ENCODE assay signal across 7 mouse cellular contexts in the genomic region with DNA sequence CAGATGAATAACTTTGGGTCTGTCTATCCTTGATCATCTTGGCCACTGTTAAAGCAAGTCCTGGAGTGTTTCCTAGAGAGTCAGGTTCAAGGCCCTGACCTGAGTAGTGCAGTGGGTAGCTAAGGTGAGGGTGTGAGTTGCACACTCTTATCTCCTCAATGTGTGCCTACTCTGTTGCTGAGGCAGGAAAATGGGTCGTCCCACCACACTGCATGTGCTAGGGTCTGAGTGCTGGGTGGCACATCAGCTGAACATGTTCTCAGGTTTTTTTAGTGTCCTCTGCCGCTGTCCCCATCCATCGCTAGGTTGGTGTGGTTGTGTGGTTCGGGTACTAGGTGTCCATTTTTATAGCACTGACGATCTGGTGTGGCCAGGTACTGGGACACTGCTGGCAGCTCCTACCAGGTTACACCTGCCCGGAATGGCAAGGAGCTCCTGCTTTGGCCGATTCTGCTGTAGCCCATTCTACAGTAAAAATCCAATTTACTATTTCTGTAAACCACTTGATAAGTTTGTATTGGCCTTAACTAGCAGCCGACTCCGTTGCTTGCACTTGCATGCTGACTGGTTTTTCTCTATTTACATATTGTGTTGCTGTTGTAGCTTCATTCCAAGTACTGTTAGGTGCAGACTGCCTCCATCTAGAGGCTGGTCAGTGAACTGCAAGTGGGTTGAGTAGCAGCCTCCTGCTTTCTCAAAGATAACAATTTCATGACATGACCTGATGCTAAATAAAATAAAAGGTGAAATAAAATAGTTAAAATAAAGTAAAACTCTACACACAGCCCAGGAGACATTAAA.
DNase-seq lines count a peak whose midpoint lies in the region; ATAC-seq and TF ChIP-seq lines count a peak whose summit lies in the region.

No protein-coding gene starts in this region.

- no peaks in the 10 kb centered on the region for H3K9me3 ChIP-seq in forebrain, embryonic 10.5 days
- no peaks in the 10 kb centered on the region for H3K9me3 ChIP-seq in hindbrain, embryonic 15.5 days
- no peaks in the 10 kb centered on the region for H3K9me3 ChIP-seq in stomach, postnatal 0 days (ENCODE audit: control insufficient read depth, low read length)

- peaks cover 7% of the 10 kb centered on the region for H3K4me1 ChIP-seq in forebrain, embryonic 10.5 days
- no peaks in the 10 kb centered on the region for H3K4me1 ChIP-seq in hindbrain, embryonic 15.5 days (replicated peaks)
- H3K4me1 ChIP-seq in stomach, postnatal 0 days (replicated peaks; ENCODE audit: control insufficient read depth, insufficient read depth), result no peaks in the 10 kb centered on the region

- ATAC-seq in hindbrain, embryonic 15.5 days (ENCODE audit: low FRiP score, low read depth), result peak; percentile 42; the same call in 1 of the 2 replicates
- ATAC-seq in stomach, postnatal 0 days (ENCODE audit: low FRiP score, low TSS enrichment), result no peak

- H3K27ac ChIP-seq in forebrain, embryonic 10.5 days, result no peak overlapping the region
- H3K27ac ChIP-seq in hindbrain, embryonic 15.5 days (replicated peaks), result no peak overlapping the region
- H3K27ac ChIP-seq in stomach, postnatal 0 days (replicated peaks), result no peak overlapping the region

- no peaks in the 10 kb centered on the region for H3K27me3 ChIP-seq in forebrain, embryonic 10.5 days (ENCODE audit: poor library complexity, severe bottlenecking)
- no peaks in the 10 kb centered on the region for H3K27me3 ChIP-seq in hindbrain, embryonic 15.5 days
- no peaks in the 10 kb centered on the region for H3K27me3 ChIP-seq in stomach, postnatal 0 days (ENCODE audit: control insufficient read depth, insufficient read depth, low read length)

- TF ChIP-seq EP300 in stomach, postnatal 0 days (optimal IDR thresholded peaks at IDR 0.05), result no peak

- no peak overlapping the region for H3K4me3 ChIP-seq in forebrain, embryonic 10.5 days
- H3K4me3 ChIP-seq in hindbrain, embryonic 15.5 days, result no peak overlapping the region
- no peak overlapping the region for H3K4me3 ChIP-seq in stomach, postnatal 0 days (ENCODE audit: low read depth, low read length)

- no peaks in the 10 kb centered on the region for H3K36me3 ChIP-seq in forebrain, embryonic 10.5 days (replicated peaks)
- H3K36me3 ChIP-seq in hindbrain, embryonic 15.5 days, result no peaks in the 10 kb centered on the region
- H3K36me3 ChIP-seq in stomach, postnatal 0 days (ENCODE audit: control insufficient read depth, insufficient read depth, low read length), result no peaks in the 10 kb centered on the region

- DNase-seq in MN1 (ENCODE audit: low spot score), result peak; percentile 18
- DNase-seq in brain, embryonic 14.5 days (ENCODE audit: low read depth), result peak; percentile 79
- peak; percentile 40 for DNase-seq in forebrain, embryonic 10.5 days (ENCODE audit: extremely low spot score, low spot score)
- peak; percentile 41 to 79 for DNase-seq in layer of hippocampus, postnatal 25 days (ENCODE audit: extremely low spot score in 1 of 2, low spot score in 1 of 2)
- peak; percentile 45 for DNase-seq in mesoderm, embryonic 11.5 days (ENCODE audit: low read depth, low spot score)
- DNase-seq in stomach, postnatal 0 days (ENCODE audit: low spot score), result peak; percentile 57

- 78% methylated on average over 9 of the region's 9 CpGs for WGBS in forebrain, embryonic 10.5 days
- 65% methylated on average over 9 of the region's 9 CpGs for WGBS in hindbrain, embryonic 15.5 days
- 60% methylated on average over 9 of the region's 9 CpGs for WGBS in stomach, postnatal 0 days

- no peak for TF ChIP-seq POLR2A in brain, embryonic 14.5 days (IDR thresholded peaks at IDR 0.05; ENCODE audit: borderline replicate concordance, extremely low read depth, insufficient read depth, insufficient read length, poor library complexity, severe bottlenecking)

- H3K9ac ChIP-seq in hindbrain, embryonic 15.5 days, result no peak overlapping the region
- no peak overlapping the region for H3K9ac ChIP-seq in stomach, postnatal 0 days (ENCODE audit: low read length)

- TF ChIP-seq CTCF in brain, embryonic 14.5 days (IDR thresholded peaks at IDR 0.05; ENCODE audit: borderline replicate concordance, extremely low read depth, insufficient read depth, insufficient read length), result peak; percentile 86; the same call in 1 of the 2 replicates
- peak; percentile 95 for TF ChIP-seq CTCF in stomach, postnatal 0 days (IDR thresholded peaks at IDR 0.05; ENCODE audit: low read depth)

- H3K4me2 ChIP-seq in hindbrain, embryonic 15.5 days, result no peak overlapping the region
- no peak overlapping the region for H3K4me2 ChIP-seq in stomach, postnatal 0 days (replicated peaks; ENCODE audit: low read depth)

Comparison
In these comparisons a context has a peak if more than half of its experiments do, and no peak if none do; other contexts are left out.
1. DNase-seq: peak in every context shown above with its lines; median percentile 79 in brain, embryonic 14.5 days; 60 in layer of hippocampus, postnatal 25 days; 57 in stomach, postnatal 0 days; 45 in mesoderm, embryonic 11.5 days; 40 in forebrain, embryonic 10.5 days; 18 in MN1.